Mouse (Mus musculus): ENCODE measurements around the gene Ypel2.

Gene Ypel2

GRCm38 (mm10) chr11:86904706-86905105, 88.8 kb downstream of the Ypel2 start:
- no peak for DNase-seq (ENCODE audit: low read depth, low spot score)

- DNase-seq (ENCODE audit: low read depth, low spot score): no peak
These were observed 95.1 kb downstream of the Ypel2 start for GRCm38 (mm10) chr11:86898367-86898766.

- DNase-seq (ENCODE audit: low read depth, low spot score): no peak
These were observed 97.9 kb downstream of the Ypel2 start for GRCm38 (mm10) chr11:86895567-86895966.

GRCm38 (mm10) chr11:86895156-86895555, 98.4 kb downstream of the Ypel2 start:
- no peak for DNase-seq (ENCODE audit: low read depth, low spot score)

- DNase-seq (ENCODE audit: low read depth, low spot score): peak; percentile 78
These were observed 99.3 kb downstream of the Ypel2 start for GRCm38 (mm10) chr11:86894171-86894577.

- no peak for DNase-seq (ENCODE audit: low read depth, low spot score)
These were observed 100.4 kb downstream of the Ypel2 start for GRCm38 (mm10) chr11:86892996-86893670.

Data from forelimb bud, embryonic 11.5 days (tissue).